Mouse (Mus musculus): ENCODE data around the gene Zfp992. TPM values are rescaled to one million over a fixed set of nuclear protein-coding genes. Genes with fewer than 3 reads are reported as not detected.
"Not testable (repeated sequence)": the region's sequence is repeated elsewhere in the genome, so short reads cannot be mapped to it uniquely, and the experiment has no call there.

Zfp992 gene
- polyA plus RNA-seq, 1 experiment from 2014 or later = 0.73 TPM

DNA sequence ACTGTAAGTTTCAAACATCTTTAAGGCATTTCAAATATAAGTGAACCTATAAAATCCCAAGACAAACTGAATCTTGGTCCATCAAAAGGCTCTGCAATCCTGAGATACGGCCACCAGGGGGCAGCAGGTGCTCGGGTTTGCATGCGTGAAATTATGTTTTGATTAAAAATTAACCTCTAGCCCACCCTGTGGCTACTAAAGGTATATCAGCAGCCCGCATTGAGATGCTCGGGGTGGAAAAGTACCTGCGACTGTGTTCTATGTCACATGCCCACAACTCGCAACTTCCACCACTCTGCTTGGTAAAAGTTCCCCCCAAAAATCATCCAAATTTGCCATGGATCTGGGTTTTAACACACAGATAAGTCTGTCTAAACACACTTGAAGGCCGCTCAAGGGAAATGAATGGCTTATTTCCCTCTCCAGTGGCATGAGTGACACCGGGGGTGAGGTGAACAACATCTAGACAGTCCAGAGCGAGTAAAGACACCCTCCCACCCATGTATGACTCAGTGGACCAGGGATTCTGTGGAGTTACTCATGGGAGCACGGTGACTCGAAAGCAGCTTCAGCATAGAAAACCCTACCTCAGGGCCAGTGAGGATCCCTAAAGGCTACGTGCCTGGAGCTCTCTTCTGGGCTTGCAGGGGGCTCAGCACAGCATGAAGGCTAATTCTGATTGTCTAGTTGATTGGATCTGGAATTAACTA, 34.9 kb downstream of the Zfp992 start:
- 0 out of 2 replicates have a peak, but pooled peaks have one; percentile 49 for ATAC-seq (ENCODE audit: low read depth)
- not testable (repeated sequence) for H3K36me3 ChIP-seq (ENCODE audit: control insufficient read depth, insufficient read depth, low read length); H3K27ac ChIP-seq (ENCODE audit: low read length); H3K4me1 ChIP-seq (replicated peaks; ENCODE audit: control insufficient read depth, insufficient read depth, low read length); H3K4me2 ChIP-seq (ENCODE audit: low read depth, low read length); H3K27me3 ChIP-seq (ENCODE audit: control insufficient read depth, insufficient read depth, low read depth, low read length); H3K9ac ChIP-seq (ENCODE audit: low read length); H3K4me3 ChIP-seq (ENCODE audit: low read length)
- whole genome bisulfite sequencing = 70% methylated on average over 13 of the region's 13 CpGs
- peaks cover 35% of the 10 kb centered on the region for H3K9me3 ChIP-seq (ENCODE audit: control insufficient read depth, low read length)

DNA sequence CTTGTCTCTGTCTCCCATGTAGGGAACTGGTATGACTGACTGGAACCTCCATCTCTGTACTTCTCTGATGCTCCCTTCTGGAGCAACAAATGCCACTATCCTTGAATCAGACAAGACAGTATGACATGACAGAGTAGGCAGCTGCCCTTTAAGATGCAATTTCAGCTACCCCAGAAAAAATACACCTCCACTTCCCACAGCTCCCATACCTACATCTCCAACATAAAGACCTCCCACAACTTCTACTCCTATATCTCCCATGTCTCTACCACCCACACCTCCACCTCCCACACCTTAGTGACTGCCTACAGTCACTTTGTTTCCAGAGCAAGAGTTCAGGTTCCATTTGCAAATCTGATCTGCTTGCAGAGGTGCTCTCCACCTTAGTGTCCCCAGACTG, 35.9 kb downstream of the Zfp992 start:
- not testable (repeated sequence) for H3K9ac ChIP-seq (ENCODE audit: low read length); H3K4me1 ChIP-seq (replicated peaks; ENCODE audit: control insufficient read depth, insufficient read depth, low read length); ATAC-seq (ENCODE audit: low read depth); H3K36me3 ChIP-seq (ENCODE audit: control insufficient read depth, insufficient read depth, low read length); H3K4me3 ChIP-seq (ENCODE audit: low read length); H3K27ac ChIP-seq (ENCODE audit: low read length); H3K27me3 ChIP-seq (ENCODE audit: control insufficient read depth, insufficient read depth, low read depth, low read length); H3K4me2 ChIP-seq (ENCODE audit: low read depth, low read length)
- peaks cover 38% of the 10 kb centered on the region for H3K9me3 ChIP-seq (ENCODE audit: control insufficient read depth, low read length)

DNA sequence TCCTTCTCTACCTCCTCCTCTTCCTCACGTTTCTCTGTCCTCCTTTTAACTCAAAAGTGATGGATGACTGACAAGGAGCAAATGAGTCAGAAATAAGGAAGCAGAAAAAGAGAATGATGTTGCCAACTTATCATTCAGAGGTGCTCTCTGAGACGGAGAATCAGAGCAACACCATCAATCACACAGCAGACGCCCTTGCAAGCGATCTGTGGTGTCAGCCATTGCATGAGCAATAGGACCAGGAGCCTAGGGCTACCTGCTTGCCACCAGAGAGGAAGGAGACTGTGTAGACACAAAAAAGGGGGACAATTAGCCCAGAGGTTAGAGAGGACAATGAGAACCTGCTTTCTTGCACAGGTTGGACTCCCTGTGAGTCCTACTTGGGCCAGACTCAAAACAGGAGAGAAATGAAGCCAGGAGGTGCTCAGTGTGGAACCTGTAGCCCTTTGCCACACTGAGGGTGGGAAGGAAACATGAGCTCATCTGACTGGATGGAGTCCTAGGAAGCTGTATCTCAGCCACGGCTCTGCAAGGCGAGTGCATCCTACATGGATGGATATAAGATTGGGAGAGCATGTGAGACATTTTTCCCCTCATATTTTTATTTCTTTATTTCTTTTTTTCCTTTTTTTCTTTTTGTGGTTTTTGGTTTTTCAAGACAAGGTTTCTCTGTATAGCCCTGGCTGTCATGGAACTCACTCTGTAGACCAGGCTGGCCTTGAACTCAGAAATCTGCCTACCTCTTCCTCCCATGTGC, 36.5 kb downstream of the Zfp992 start:
- peaks cover 38% of the 10 kb centered on the region for H3K9me3 ChIP-seq (ENCODE audit: control insufficient read depth, low read length)
- not testable (repeated sequence) for H3K4me2 ChIP-seq (ENCODE audit: low read depth, low read length)
- WGBS = 65% methylated on average over 6 of the region's 6 CpGs

DNA sequence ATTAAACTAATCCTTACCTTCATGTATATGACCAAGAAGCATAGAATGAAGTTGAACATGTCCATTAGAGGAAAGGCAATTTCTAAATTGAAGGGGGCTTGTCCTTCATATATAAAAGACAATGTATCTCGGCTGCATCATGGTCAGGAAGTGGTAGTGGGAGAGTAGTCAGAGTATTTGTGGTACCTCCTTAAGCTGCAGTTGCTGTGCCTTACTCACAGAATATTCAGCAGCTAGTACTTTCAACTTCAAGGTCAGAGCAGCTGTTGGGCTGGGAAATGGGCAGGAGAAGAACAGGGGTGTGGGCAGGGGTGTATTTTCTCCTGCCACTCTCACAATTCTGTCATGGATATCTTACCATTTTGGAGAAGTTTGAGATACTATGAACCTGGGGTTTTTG, 37.9 kb downstream of the Zfp992 start:
- H3K9ac ChIP-seq (ENCODE audit: low read length); H3K27me3 ChIP-seq (ENCODE audit: control insufficient read depth, insufficient read depth, low read depth, low read length); H3K27ac ChIP-seq (ENCODE audit: low read length); H3K4me3 ChIP-seq (ENCODE audit: low read length); H3K4me2 ChIP-seq (ENCODE audit: low read depth, low read length); H3K36me3 ChIP-seq (ENCODE audit: control insufficient read depth, insufficient read depth, low read length); H3K4me1 ChIP-seq (replicated peaks; ENCODE audit: control insufficient read depth, insufficient read depth, low read length): not testable (repeated sequence)
- H3K9me3 ChIP-seq (ENCODE audit: control insufficient read depth, low read length) = peaks cover 35% of the 10 kb centered on the region
- 69% methylated on average over 1 of the region's 1 CpGs for WGBS
- ATAC-seq (ENCODE audit: low read depth) = 0 out of 2 replicates have a peak, but pooled peaks have one; percentile 13

More for the DNA sequence above, 36.5 kb downstream of the Zfp992 start:
- H3K27me3 ChIP-seq (ENCODE audit: control insufficient read depth, insufficient read depth, low read depth, low read length); H3K9ac ChIP-seq (ENCODE audit: low read length); H3K36me3 ChIP-seq (ENCODE audit: control insufficient read depth, insufficient read depth, low read length); H3K4me3 ChIP-seq (ENCODE audit: low read length); ATAC-seq (ENCODE audit: low read depth); H3K27ac ChIP-seq (ENCODE audit: low read length); H3K4me1 ChIP-seq (replicated peaks; ENCODE audit: control insufficient read depth, insufficient read depth, low read length): not testable (repeated sequence)

DNA sequence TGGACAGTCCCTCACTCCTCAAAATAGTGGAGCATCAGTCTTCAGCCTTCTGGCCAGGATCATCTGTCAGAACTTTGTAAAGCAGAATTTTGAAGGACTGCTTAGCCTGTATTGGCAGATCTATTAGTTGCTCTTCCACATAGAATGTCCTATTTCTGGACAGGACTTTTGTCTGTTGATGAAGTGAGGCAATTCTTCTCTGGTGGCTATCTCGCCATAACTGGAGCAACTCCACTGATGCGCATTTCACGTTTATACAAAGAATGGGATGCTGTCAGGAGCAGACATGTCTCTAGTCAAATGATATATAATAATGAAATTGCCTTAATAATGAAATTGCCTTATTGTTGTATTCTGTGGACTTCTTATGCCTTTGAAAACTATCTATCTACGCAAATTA, 40.4 kb downstream of the Zfp992 start:
- peaks cover 34% of the 10 kb centered on the region for H3K9me3 ChIP-seq (ENCODE audit: control insufficient read depth, low read length)
- not testable (repeated sequence) for H3K27me3 ChIP-seq (ENCODE audit: control insufficient read depth, insufficient read depth, low read depth, low read length); H3K27ac ChIP-seq (ENCODE audit: low read length); ATAC-seq (ENCODE audit: low read depth); H3K4me1 ChIP-seq (replicated peaks; ENCODE audit: control insufficient read depth, insufficient read depth, low read length); H3K36me3 ChIP-seq (ENCODE audit: control insufficient read depth, insufficient read depth, low read length); H3K4me3 ChIP-seq (ENCODE audit: low read length); H3K4me2 ChIP-seq (ENCODE audit: low read depth, low read length); H3K9ac ChIP-seq (ENCODE audit: low read length)
- WGBS = 68% methylated on average over 4 of the region's 4 CpGs

DNA sequence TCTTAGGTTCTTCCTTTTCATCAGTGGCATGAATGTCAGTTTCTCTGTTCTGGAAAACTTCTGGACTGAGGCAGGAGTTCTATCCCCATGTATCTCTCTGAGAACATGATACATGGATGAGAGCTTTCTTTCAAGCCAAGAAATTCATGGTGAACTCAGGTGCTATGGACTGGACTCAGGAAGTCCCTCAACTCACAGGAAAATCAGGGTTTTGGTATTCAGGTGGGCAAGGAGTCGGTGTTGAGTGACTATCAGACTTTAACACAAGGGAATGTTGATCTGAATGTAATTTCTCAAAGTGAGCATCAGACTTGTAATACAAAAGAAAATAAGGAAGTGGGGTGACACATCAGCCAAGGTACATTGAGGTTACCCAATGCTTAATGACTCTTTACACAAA, 43.2 kb downstream of the Zfp992 start:
- H3K36me3 ChIP-seq (ENCODE audit: control insufficient read depth, insufficient read depth, low read length); H3K27me3 ChIP-seq (ENCODE audit: control insufficient read depth, insufficient read depth, low read depth, low read length); ATAC-seq (ENCODE audit: low read depth); H3K27ac ChIP-seq (ENCODE audit: low read length); H3K9ac ChIP-seq (ENCODE audit: low read length); H3K4me2 ChIP-seq (ENCODE audit: low read depth, low read length); H3K4me3 ChIP-seq (ENCODE audit: low read length); H3K4me1 ChIP-seq (replicated peaks; ENCODE audit: control insufficient read depth, insufficient read depth, low read length): not testable (repeated sequence)
- WGBS = 70% methylated on average over 1 of the region's 1 CpGs
- peaks cover 30% of the 10 kb centered on the region for H3K9me3 ChIP-seq (ENCODE audit: control insufficient read depth, low read length)

DNA sequence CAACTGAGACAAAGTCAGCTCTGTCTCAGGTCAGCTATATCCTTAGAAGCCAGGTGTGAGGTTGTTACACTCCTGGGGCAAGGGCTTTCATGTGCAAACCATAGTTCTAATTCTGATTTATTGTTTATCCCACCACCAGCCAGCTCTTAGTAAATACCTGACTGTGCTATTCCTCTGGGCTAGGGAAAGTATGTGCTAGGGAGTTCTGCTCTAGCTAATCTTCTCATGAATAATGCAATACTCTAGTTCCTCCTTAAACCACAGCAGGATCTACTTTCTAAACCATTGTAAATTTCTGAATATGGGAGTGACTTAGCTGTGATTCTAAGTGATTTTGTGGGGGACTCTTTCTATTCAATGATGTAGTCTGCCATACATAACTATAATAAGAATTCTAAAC, 43.6 kb downstream of the Zfp992 start:
- H3K9me3 ChIP-seq (ENCODE audit: control insufficient read depth, low read length) = peaks cover 32% of the 10 kb centered on the region
- no peak overlapping the region for H3K9ac ChIP-seq (ENCODE audit: low read length)
- H3K4me3 ChIP-seq (ENCODE audit: low read length) = no peak overlapping the region
- ATAC-seq (ENCODE audit: low read depth) = no peak
- no peaks in the 10 kb centered on the region for H3K4me1 ChIP-seq (replicated peaks; ENCODE audit: control insufficient read depth, insufficient read depth, low read length)
- no peak overlapping the region for H3K4me2 ChIP-seq (ENCODE audit: low read depth, low read length)
- H3K36me3 ChIP-seq (ENCODE audit: control insufficient read depth, insufficient read depth, low read length) = no peaks in the 10 kb centered on the region
- no peaks in the 10 kb centered on the region for H3K27me3 ChIP-seq (ENCODE audit: control insufficient read depth, insufficient read depth, low read depth, low read length)
- H3K27ac ChIP-seq (ENCODE audit: low read length) = no peak overlapping the region

DNA sequence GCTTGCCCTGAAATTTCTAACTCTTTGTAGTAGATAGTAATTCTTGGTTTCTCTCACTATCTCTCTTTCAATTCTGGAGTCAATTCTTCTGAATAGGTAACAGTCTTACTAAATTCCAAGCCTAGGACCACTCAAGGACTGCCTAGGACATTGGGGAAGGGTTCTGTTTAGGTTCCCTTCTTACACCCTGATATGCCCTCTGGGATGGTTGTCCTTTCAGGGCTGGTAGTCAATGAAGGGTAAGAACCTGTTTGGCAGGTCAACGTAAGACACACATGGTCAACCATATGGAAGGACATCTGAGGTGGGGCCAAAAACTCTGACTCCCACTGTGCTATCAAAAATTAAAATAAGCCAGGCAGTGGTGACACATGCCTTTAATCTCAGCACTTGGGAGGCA, 44.0 kb downstream of the Zfp992 start:
- H3K9ac ChIP-seq (ENCODE audit: low read length) = no peak overlapping the region
- H3K4me2 ChIP-seq (ENCODE audit: low read depth, low read length) = no peak overlapping the region
- no peaks in the 10 kb centered on the region for H3K36me3 ChIP-seq (ENCODE audit: control insufficient read depth, insufficient read depth, low read length)
- no peaks in the 10 kb centered on the region for H3K27me3 ChIP-seq (ENCODE audit: control insufficient read depth, insufficient read depth, low read depth, low read length)
- no peak for ATAC-seq (ENCODE audit: low read depth)
- no peak overlapping the region for H3K27ac ChIP-seq (ENCODE audit: low read length)
- no peak overlapping the region for H3K4me3 ChIP-seq (ENCODE audit: low read length)
- WGBS = 43% methylated on average over 1 of the region's 1 CpGs
- peaks cover 36% of the 10 kb centered on the region for H3K9me3 ChIP-seq (ENCODE audit: control insufficient read depth, low read length)
- no peaks in the 10 kb centered on the region for H3K4me1 ChIP-seq (replicated peaks; ENCODE audit: control insufficient read depth, insufficient read depth, low read length)

DNA sequence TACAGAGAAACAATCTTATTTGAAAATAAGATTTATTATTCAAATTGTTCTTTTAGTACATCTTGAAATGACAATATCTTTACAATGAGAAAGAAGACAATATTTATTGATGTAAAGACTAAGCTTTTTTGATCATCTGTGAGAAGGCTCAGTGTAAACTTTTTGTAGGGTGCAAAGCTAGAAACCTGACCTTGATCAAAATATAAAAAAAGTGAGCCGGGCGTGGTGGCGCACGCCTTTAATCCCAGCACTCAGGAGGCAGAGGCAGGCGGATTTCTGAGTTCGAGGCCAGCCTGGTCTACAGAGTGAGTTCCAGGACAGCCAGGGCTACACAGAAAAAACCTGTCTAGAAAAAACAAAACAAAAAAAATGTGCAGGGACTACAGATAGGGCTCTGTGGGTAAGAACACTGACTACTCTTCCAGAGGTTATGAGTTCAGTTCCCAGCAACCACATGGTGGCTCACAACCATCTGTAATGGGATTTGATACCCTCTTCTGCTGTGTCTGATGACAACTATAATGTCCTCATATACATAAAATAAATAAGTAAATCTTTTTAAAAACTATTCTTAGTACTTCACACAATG, 44.6 kb downstream of the Zfp992 start:
- H3K27ac ChIP-seq (ENCODE audit: low read length); H3K4me2 ChIP-seq (ENCODE audit: low read depth, low read length); H3K4me1 ChIP-seq (replicated peaks; ENCODE audit: control insufficient read depth, insufficient read depth, low read length); H3K27me3 ChIP-seq (ENCODE audit: control insufficient read depth, insufficient read depth, low read depth, low read length); H3K36me3 ChIP-seq (ENCODE audit: control insufficient read depth, insufficient read depth, low read length); H3K4me3 ChIP-seq (ENCODE audit: low read length); H3K9ac ChIP-seq (ENCODE audit: low read length): not testable (repeated sequence)
- peak; percentile 41; the same call in 1 of the 2 replicates for ATAC-seq (ENCODE audit: low read depth)
- 84% methylated on average over 6 of the region's 6 CpGs for WGBS
- H3K9me3 ChIP-seq (ENCODE audit: control insufficient read depth, low read length) = peaks cover 41% of the 10 kb centered on the region
